Mouse (Mus musculus): ENCODE data around the gene Lrfn4. TPM values are rescaled to one million over a fixed set of nuclear protein-coding genes. Genes with fewer than 3 reads are reported as not detected.

Lrfn4 gene
- total RNA-seq (2021) = 10 to 100 TPM; 11.4 to 13.0 TPM
- long read RNA-seq, experiment 1, transcript Lrfn4-201 (2 exons, 3,194 nt) = minor isoform, 11 of 37 reads
- long read RNA-seq, experiment 1, transcript Lrfn4-202 (3 exons, 2,918 nt) = major isoform, 15 of 37 reads
- long read RNA-seq, experiment 1, partial matches to known transcripts = 1 of 37 reads
- long read RNA-seq, experiment 1, other reads (novel, unspliced or antisense) = 10 of 37 reads
- long read RNA-seq, experiment 2, transcript Lrfn4-201 (2 exons, 3,194 nt) = minor isoform, 6 of 37 reads
- long read RNA-seq, experiment 2, transcript Lrfn4-202 (3 exons, 2,918 nt) = major isoform, 20 of 37 reads
- long read RNA-seq, experiment 2, partial matches to known transcripts = 1 of 37 reads
- long read RNA-seq, experiment 2, other reads (novel, unspliced or antisense) = 10 of 37 reads

DNA sequence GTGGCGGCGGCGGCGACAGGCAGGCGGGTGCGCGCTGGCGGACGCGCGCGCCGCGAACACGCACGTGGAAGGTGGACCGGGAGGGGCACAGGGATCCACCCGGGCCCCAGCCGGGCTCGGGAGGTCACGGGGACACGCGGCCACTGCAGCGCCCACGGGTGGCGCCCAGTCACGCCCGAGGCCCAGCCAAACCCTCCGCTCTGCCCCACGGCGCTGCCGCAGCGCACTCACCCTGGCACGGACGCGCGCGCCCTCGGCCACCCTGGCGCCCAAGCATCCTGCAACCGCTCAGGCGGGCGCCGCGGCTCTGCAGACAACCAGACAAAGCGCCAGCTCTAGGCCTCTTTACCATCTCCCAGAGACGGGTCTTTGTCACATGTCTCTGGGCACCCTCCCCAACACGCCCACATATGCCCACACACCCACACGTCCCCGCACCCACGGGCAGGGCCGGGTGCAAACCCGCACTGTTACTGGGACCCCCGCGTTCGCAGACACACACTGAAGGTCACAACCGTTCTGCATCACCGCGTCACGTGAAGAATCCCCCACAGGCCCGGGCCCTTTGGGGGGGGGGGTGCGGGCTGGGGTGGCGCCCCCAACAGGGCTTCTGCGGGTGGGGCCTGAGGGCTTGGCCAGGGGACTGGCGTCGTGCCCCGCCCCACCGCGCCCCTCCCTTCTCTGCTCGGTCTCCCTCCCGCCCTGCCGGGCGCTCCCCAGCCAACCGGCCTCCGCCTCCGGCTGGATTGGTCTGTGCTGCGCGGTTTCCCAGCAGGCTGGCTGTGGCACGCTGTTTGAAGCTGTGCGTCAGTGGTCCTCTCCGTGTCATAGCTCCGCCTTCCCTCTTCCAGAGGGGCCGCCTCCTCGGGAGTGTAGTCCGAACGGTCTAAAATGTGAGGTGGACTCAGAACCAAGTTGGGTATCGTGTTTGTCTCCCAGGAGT, at the start of gene Lrfn4:
Gene Lrfn4, minus strand, starts transcription at position 517 of the 943 bp plus-strand sequence.
- DNase-seq (ENCODE audit: low spot score in 2 of 2) = peak; percentile 59 to 86

DNA sequence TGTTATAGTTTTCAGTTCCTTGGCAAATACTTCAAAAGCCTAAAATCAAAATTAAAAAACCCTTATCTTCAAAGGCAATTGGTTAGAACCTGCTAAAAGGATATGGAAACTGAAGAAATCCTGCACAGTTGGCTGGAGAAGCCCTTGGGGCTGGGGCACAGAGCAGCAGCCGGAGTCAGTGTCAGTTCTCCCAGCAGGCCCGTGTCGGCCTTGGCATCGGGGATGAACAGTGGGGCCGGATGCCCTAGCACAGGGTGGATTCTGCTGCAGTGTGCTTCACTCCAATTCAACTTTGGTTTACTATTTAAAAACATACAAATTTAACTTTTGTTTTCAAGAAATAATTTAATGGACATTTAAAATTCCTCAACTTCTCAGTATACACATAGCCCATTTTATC, 42.7 kb upstream of the Lrfn4 start:
- no peak for DNase-seq (ENCODE audit: low spot score in 2 of 2)

DNA sequence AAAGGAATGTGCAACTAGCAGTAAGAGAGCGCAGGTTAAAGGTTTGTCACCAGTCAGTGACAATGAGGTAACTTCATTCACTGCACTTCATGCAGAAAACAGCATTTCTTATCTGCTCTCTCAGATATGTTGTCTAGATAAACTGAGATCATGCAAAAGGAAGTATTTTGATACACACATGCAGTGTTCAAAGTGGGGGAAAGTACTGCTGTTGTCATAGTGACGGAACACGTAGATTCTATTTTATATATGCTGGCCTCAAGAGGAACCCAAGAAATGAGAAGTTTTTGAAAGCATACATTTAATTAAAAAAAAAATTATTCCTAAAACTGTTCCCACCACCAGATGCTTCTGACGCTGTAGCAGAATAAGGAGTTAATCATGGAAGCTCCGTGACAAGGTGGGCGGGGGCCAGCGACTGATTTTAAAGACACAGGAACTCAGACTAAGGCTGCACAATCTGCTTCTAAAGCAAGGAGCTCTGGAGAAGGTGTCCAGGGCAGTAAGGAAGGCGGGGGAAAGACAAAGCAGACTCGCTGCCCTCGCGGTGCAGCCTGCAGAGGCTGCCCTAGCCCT, 31.5 kb upstream of the Lrfn4 start:
- DNase-seq (ENCODE audit: low spot score in 2 of 2) = no peak

DNA sequence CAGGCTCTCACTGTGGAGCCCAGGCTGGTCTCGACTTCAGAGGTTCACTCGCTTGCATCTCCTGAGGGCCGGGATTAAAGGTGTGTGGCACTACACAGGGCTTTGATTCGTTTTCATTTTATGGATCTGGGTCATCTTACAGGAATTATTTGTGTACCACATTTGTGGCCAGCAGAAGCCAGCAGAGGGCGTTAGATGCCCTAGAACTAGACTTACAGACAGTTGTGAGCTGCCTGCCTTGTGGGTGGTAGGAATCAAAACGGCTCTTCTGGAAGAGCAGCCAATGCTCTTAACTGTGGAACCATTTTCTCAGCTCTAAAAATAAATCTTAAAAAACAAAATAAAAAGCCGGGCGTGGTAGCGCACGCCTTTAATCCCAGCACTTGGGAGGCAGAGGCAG, 28.8 kb upstream of the Lrfn4 start:
- no peak for DNase-seq (ENCODE audit: low spot score in 2 of 2)

DNA sequence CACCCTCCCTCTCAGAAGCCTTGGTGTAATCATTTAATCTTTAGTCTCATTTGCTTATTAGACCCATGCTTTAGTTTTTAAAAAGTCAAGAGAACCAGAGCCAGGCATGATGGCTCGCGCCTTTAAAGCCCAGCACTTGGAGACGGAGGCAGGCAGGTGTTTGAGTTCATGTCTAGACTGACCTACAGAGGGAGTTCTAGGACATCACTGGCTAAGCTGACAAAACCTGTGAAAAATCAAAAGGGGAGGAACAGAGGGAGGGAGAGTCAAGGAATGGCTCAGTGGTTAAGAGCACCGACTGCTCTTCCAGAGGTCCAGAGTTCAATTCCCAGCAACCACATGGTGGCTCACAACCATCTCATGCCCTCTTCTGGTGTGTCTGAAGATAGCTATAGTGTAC, 20.5 kb upstream of the Lrfn4 start:
- no peak for DNase-seq (ENCODE audit: low spot score in 2 of 2)

DNA sequence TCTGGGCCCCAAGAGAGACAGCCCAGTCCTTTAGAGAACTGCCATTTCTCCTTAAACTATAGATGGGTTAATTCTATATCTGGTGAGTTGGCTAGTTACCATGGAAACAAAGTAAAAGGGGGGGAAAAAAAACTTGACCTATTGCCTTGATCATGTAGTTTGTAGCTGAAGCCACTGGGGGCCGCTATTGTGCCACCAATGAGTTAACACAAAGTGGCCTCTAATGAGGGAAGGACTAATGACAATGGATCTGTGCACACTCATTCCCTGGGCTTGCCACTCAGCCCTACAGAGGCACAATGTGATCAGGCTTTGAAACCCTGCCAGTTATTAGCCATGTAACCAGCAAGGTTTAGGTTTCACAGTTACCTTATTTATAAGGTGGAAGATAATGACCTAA, 13.4 kb upstream of the Lrfn4 start:
- DNase-seq (ENCODE audit: low spot score in 2 of 2) = peak in 1 of 2 experiments; percentile 54

DNA sequence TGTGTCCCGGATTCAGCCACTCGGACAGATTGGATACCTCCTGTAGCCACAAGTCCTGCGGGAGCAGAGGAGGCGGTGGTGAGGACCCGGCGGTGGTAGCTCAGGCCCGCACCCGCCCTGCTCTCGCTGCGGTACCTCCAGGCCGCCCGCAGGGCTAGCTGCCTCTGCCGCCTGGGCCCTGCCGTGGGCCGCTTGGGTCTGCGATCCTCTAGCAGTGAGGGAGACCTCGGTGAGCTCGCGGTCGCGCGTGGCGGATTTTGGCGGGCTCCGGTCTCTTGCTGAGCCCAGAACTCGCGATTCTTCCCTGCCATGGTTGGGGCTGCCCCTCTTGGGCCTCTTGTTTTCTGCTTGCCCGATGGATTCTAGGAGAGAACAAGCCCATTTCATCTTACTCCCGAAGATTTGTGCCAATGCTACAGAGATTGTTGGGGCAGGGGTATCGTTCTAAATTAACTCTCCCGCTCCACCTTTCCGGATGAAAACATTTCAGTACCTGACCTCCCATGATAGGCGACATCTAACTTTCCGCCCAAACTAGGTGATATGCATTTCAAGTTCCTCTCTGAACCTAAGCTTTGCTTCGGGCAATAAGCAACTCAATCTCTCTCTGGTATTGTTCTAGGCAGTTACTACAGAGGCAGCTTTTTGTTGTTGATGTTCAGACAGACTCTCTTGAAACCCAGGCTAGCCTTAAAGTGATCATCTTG, 10.5 kb upstream of the Lrfn4 start:
- DNase-seq (ENCODE audit: low spot score in 2 of 2) = peak in 1 of 2 experiments; percentile 49

DNA sequence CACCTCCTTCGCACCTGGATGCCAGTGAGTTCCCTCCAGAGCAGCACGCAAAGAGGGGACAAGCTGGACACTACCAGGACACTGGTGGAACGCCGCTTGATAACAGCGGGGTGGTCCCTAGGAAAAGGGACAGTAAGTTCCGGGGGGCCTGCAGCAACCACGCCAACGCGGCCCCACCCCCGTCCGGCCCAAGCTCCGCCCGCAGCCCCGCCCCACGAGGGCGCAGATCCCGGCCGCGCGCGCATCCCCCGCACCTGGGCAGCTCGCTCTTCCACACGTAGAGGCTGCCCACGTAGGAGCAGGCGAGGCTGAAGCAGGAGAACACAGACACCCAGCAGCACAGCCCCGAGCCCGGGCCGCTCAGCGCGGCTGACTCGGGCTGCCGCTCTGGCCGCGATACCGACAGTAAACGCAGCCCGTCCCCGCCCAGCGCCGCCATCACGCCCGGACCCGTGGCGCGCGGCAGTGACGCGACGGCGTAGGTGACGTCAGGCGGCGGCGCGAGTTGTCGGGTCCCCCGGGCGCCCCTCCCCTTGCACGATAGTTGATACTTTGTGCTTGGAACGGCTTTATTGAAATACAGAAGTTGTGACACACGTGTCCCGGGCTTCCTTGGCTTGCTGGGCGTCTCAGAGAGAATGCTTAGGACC, 9.8 kb upstream of the Lrfn4 start, which contains the start of gene Rce1:
Gene Rce1, minus strand, starts transcription at position 463 of the 650 bp plus-strand sequence.
- peak; percentile 86 to 93 for DNase-seq (ENCODE audit: low spot score in 2 of 2)

DNA sequence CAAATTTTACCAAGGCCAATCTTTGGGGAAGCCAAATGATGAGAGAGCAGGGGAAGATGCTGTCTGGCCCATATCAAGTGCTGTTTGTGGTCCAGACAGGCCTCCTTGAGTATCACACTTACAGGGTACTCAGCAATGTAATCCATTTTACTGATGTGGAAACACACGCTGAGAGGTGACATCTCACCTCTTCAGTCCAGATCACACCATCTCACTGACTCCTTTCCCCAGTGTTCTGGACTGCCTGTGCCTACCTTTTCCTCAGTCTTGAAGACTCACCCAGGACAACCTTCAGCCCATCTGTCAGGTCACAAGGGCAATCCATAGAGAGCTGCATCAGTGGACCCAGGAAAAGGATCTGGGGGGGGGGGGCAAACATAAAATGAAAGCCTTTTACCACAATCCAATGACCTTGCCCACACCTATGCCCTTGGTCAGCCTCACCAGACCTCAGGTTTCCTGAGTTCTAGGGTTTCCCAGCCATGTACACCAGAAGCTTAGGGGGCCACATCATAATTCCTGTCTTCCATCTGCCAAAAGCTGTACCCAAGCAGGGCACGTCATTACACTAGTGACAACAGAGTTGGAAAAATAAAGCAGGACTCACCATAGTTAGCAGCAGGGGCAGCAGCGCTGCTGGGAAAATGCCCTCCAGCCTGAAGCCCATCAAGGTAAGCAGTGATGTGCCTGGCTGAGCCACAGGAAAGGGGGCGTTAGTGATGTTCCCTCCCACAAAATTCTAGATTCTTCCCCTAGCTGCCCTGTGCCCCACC, 9.1 kb upstream of the Lrfn4 start:
- no peak for DNase-seq (ENCODE audit: low spot score in 2 of 2)

DNA sequence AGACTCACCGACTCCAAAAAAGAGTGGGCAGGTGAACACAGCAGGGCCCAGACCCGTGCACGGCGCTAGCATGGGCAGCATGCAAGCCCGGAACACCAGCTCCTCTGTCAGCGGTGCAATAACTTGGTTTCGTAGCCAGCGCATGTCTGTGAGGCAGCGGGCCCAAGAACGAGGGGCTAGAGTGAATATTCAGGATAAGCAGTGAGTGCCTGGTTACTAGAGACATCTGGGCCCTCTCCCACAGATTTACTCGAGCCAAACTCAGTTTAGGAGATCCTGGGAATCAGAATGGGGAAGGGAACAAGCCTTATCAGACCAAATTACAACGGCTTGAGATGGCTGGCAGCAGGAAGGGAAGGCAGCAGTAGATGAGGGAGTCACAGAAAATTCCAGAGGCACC, 8.5 kb upstream of the Lrfn4 start:
- peak in 1 of 2 experiments; percentile 10 for DNase-seq (ENCODE audit: low spot score in 2 of 2)

DNA sequence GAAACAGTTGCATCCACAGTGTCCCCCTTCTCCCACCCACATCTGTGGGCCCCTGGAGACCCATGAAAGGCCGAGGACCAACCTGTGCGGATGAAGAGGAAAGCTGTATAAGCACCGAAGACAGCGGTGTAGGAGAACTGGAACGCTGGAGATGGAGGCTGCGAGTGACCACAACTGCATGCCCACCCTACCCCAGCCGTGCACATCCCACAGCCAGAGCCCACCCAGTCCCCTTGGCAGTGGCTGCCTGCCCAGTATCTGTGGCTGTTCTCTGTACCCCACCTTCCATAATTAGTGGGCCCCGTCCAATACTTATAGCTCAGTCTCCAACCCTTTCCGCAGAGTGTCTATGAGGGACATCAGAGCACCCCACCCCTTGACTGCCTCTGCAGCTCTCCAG, 8.0 kb upstream of the Lrfn4 start:
- no peak for DNase-seq (ENCODE audit: low spot score in 2 of 2)

DNA sequence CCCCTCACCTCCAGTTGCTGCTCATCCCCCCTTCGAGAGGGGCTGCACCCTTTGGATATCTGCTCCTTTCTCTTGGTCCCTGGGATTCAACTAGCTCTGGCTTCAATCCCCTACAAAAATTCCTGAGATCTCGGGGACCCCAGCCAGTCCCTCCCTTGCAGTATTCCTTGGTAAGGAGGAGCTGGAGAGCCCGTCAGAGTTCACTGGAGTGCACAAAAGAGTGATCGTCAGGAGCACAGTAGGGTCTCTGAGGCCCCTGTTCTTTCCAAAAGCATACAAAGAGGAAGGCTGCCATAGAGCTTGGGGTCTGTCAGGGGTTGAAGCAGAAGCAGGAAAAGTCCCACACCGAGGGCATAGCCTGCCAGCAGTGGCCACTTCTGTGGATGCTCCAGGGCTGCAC, 7.3 kb upstream of the Lrfn4 start:
- no peak for DNase-seq (ENCODE audit: low spot score in 2 of 2)

DNA sequence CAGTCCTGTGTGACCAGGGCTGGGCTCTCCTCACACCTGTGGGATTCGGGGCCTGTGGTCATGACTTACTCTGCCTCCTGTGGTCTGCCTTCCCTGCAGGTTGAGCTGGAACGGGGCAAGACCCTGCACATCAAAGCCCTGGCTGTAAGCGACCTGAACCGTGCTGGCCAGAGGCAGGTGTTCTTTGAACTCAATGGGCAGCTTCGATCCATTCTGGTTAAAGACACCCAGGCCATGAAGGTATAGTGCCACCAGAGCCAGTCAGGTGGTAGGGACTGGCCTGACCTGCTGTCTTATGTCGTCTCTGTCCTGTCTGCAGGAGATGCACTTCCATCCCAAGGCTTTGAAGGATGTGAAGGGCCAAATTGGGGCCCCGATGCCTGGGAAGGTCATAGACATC, 5.3 kb upstream of the Lrfn4 start:
- DNase-seq (ENCODE audit: low spot score in 2 of 2) = no peak

DNA sequence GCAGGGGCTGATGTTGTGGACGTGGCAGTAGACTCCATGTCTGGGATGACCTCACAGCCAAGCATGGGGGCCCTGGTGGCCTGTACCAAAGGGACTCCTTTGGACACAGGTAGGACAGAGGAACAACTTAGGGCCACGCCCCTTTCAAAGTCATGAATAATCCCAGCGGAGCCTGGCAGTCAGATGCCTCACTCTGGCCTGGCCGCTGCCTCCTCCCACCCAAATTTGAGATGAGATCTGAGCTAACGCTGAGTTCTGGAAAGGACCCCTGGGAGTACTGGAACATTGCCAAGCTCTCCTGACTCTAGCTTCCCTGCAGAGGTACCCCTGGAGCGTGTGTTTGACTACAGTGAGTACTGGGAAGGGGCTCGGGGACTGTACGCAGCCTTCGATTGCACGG, 4.0 kb upstream of the Lrfn4 start:
- no peak for DNase-seq (ENCODE audit: low spot score in 2 of 2)

DNA sequence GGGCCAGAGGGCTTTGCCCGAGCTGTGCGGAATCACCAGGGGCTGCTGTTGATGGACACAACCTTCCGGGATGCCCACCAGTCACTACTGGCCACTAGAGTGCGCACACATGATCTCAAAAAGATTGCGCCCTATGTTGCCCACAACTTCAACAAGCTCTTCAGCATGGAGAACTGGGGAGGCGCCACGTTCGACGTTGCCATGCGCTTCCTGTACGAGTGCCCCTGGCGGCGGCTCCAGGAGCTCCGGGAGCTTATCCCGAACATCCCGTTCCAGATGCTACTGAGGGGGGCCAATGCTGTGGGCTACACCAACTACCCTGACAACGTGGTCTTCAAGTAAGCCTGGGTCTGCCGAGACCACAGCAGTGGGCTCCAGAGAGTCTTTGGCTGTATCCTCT, 2.7 kb upstream of the Lrfn4 start:
- DNase-seq (ENCODE audit: low spot score in 2 of 2) = peak in 1 of 2 experiments; percentile 42

DNA sequence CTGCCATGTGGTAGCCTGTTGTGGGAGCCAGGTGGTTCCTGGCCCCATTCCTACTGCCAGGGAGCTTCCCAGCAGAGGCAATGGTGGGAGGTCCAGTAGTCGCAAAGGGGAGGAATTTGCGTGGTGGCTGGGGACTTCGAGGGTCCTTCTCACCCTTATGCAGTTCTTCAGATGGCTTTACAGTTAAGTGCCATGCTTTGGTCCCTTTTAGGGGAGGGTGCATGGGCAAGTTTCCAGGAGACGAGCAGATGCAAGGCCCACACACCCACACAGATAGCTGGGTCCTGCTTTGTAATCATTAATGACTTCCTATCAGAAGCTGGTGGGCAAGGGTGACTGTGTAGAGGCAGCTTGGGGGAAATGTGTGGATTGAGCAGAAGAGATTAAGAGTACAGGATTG, 1.1 kb upstream of the Lrfn4 start:
- DNase-seq (ENCODE audit: low spot score in 2 of 2) = no peak

DNA sequence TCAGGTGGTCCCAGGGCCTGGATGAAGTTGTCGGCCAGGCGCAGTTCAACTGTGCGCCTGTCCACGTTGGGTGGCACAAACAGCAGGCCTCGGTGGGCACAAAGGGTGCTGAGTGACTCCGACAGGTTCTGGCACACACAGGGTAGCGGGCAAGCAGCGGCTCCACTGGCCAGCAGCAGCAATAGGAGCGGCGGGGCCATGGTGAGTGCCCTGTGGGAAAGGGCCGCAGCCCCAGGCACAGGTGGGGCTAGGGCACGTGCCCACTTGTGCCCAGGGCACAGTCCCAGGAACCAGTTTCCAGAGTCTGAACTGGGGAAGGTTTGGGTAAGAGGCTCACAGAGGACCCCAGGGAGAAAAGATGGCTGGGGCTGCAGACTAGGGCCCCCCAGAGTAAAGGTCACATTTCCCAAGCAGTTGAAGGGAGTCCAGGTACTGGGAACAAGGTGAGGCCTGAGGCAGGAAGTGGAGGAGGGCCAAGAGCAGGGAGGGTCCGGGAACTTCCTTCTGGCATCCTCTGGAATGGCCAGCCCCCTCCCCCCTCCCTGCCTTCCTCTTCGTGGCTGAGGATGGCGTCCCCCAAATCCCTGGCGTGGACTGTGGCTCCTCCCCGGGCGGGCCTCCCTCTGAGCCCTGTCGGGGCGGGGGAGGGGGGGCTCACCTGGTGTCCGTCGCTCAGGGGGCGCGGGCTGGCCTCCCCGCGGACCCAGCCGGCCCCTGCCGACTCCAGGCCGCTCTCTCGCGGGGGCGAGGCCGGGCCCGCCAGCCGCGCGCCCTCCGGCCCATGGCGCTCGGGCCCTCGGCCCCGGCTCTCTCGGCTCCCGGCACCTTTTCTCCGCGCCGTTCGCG, 939 bp downstream of the Lrfn4 start:
- DNase-seq (ENCODE audit: low spot score in 2 of 2) = no peak

DNA sequence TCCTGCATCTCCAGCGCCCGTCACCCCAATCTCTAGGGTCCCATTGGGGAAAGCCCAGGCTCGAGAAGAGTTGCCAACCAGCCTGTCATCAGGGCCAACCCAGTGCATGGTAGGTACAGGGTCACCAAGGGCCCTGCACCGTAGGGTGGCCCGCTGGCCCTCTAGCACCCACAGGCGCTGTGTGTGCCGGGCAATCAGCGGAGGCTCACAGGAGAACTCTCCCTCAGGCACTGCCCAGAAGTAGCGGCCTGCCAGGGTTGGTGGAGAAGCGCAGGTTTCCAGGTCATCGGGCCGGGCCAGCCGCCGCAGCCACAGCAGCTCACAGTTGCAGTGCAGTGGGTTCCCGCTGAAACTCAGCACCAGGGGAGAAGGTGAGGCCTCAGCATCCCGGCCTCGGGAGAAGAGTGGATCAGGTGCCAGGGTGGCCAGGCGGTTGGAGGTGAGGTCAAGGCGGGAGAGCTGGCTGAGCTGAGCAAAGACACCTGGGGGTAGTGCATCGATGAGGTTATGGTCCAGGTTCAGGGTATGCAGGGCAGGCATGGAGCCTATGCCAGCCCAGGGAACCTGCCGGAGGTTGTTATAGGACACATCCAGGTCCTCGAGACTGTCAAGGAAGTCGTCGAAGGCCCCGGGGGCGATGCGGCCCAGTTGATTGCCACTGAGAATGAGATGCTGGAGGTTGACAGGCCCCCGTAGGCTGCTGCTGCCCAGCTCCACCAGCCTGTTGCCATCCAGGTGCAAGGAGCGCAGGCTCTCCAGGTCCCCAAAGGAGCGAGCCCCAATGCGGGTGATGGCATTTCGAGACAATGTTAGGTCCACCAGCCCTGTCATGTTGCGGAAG, 1.8 kb downstream of the Lrfn4 start:
- no peak for DNase-seq (ENCODE audit: low spot score in 2 of 2)

All from gastrocnemius, postnatal 4 days (tissue).